Mouse (Mus musculus) liver, adult 2 months (tissue): ENCODE data around the gene Il6ra. TPM values are rescaled to one million over a fixed set of nuclear protein-coding genes. Genes with fewer than 3 reads are reported as not detected.
"Not testable (repeated sequence)": the region's sequence is repeated elsewhere in the genome, so short reads cannot be mapped to it uniquely, and the experiment has no call there.

Experiments used
- DNase-seq: peaks from one replicate; pipeline ENCODE4 v3.0.0-alpha.2; 2011; ENCODE audit warnings: low read depth, low spot score; ENCODE audit errors: extremely low read depth
- H3K27ac ChIP-seq: fragments of 200-500 bp; replicated peaks from 2 replicates; pipeline ENCODE4 v1.5.1; 2012; ENCODE audit warnings: low read depth, mild to moderate bottlenecking, control low read depth, inconsistent platforms, low read length; ENCODE audit not compliant: insufficient read depth
- H3K27me3 ChIP-seq: fragments of 200-500 bp; 2 replicates; pipeline ENCODE4 v1.6.1; 2012; ENCODE audit warnings: mild to moderate bottlenecking, moderate library complexity, low read length, inconsistent platforms; ENCODE audit not compliant: control insufficient read depth, insufficient read depth
- H3K36me3 ChIP-seq: fragments of 200-500 bp; 2 replicates; pipeline ENCODE4 v1.6.1; 2012; ENCODE audit warnings: low read length, inconsistent platforms; ENCODE audit not compliant: control insufficient read depth, insufficient read depth
- H3K4me1 ChIP-seq: fragments of 200-500 bp; 2 replicates; pipeline ENCODE4 v1.6.1; 2011; ENCODE audit warnings: low read length; ENCODE audit not compliant: control insufficient read depth, insufficient read depth
- H3K4me3 ChIP-seq: fragments of 200-500 bp; 2 replicates; pipeline ENCODE4 v1.5.1; 2011; ENCODE audit warnings: low read depth, mild to moderate bottlenecking, control low read depth, low read length, moderate library complexity; ENCODE audit not compliant: insufficient read depth
- H3K79me2 ChIP-seq: fragments of 200-500 bp; 2 replicates; pipeline ENCODE4 v1.6.1; 2012; ENCODE audit warnings: inconsistent platforms, mild to moderate bottlenecking, low read length, moderate library complexity; ENCODE audit not compliant: control insufficient read depth, insufficient read depth
- H3K9ac ChIP-seq: fragments of 200-500 bp; 2 replicates; pipeline ENCODE4 v1.6.1; 2012; ENCODE audit warnings: low read depth, mild to moderate bottlenecking, control low read depth, inconsistent platforms, low read length
- CTCF ChIP-seq: fragments of 200-500 bp; IDR thresholded peaks from 2 replicates; pipeline ENCODE4 v1.5.1; 2011; ENCODE audit warnings: low read depth, low read length, control low read depth
- POLR2A ChIP-seq: fragments of 200-500 bp; IDR thresholded peaks from 2 replicates; pipeline ENCODE4 v1.6.1; 2011; ENCODE audit warnings: low read length, control low read depth; ENCODE audit not compliant: insufficient read depth; ENCODE audit errors: extremely low read depth
- WGBS: fragments of 180-500 bp; shearing (Covaris S2); methylation state at CpG from one replicate; pipeline ENCODE4 v1.1.7; 2018; 5-methylcytosine and 5-hydroxymethylcytosine counted together
- polyA plus RNA-seq: library from polyadenylated mRNA; depleted of rRNA; stranded (reverse); fragments of >200 nt; gene quantifications from 2 replicates; pipeline ENCODE4 v1.2.3, GENCODE M21; 2012
- total RNA-seq: library from RNA; depleted of rRNA; stranded (reverse); fragments of >200 nt; gene quantifications from 2 replicates; pipeline ENCODE4 v1.2.3, GENCODE M21; 2014

Il6ra gene
- total and polyA plus RNA-seq, 2 experiments, result 10.5 to 15.4 TPM

DNA sequence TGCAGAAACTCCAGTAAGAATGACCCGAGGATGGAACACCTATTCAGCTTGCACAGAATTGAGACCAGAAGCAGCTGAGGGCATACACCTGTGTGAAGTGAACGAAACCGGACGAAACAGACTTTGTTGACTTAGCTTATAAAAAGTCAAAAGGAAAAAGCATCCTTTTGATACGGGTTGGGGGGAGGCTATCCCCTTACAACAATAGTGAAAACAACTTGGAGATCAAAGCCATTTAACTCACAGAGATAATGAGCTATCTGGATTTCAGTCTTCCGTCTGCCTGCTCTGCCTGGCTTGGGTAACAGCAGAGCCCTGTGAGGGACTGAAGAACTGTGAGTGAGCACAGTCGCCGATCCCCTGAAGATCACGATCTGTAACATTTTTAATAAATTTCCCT lies 44.0 kb downstream of the Il6ra start:
- WGBS, result 88% methylated on average over 9 of the region's 9 CpGs
- Histone ChIP-seq H3K27ac (no peak overlapping the region), H3K9ac (no peak overlapping the region)

DNA sequence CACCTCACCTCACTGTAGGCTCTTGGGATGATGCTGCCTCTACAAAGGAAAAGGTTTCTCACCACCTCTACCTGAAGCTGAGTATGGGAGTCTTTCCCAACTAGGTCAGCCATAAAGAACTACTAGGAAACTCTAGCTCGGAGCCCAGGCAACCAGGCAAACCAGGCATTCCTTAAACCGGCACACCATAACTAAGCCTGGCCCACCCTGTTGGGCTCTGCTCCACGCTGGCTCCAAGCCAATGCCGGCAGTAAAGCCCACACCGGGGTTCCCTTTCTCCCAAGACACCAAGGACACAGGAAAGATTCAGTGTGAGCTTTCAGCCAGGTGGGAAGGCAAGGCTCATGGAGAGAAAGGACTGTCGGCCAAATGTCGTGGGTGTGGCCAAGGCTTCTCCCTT lies 44.6 kb downstream of the Il6ra start:
- WGBS, result 68% methylated on average over 7 of the region's 7 CpGs
- Histone ChIP-seq H3K27ac (no peak overlapping the region), H3K4me3 (no peak overlapping the region), H3K36me3 (peaks cover 9% of the 10 kb centered on the region; the same call in 1 of the 2 replicates), H3K4me1 (peaks cover 4% of the 10 kb centered on the region; the same call in 1 of the 2 replicates), H3K79me2 (no peaks in the 10 kb centered on the region), H3K27me3 (no peaks in the 10 kb centered on the region), H3K9ac (no peak overlapping the region)
- TF ChIP-seq POLR2A (no peak), CTCF (no peak)
- DNase-seq, result no peak

More for the DNA sequence above, 44.0 kb downstream of the Il6ra start:
- DNase-seq, result no peak
- no peaks in the 10 kb centered on the region for H3K27me3 ChIP-seq
- TF ChIP-seq CTCF (no peak), POLR2A (no peak)
- H3K36me3 ChIP-seq, result peaks cover 11% of the 10 kb centered on the region; the same call in 1 of the 2 replicates
- H3K4me1 ChIP-seq, result peaks cover 3% of the 10 kb centered on the region; the same call in 1 of the 2 replicates
- no peaks in the 10 kb centered on the region for H3K79me2 ChIP-seq
- no peak overlapping the region for H3K4me3 ChIP-seq

DNA sequence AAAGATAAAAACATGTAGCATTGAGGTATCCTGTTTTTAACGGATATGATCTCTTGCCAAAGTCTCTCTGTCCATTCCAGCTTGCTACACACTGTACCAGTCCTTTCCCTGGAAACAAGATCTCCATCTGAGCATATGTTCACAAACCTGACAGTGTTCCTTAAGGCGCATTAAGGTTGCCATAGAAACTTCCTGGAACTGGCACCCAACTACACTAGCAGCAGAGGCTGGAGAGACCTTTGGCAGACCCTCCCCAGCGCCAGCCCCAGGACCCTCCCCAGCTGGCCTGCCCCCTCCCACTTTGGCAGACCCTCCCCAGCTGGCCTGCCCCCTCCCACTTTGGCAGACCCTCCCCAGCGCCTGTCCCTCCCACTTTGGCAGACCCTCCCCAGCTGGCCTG lies 45.3 kb downstream of the Il6ra start:
- no peak for DNase-seq
- 90% methylated on average over 4 of the region's 4 CpGs for WGBS
- peaks cover 9% of the 10 kb centered on the region; the same call in 1 of the 2 replicates for H3K36me3 ChIP-seq
- H3K4me1 ChIP-seq, result peaks cover 2% of the 10 kb centered on the region; the same call in 1 of the 2 replicates
- no peaks in the 10 kb centered on the region for H3K79me2 ChIP-seq
- H3K4me3 ChIP-seq, result no peak overlapping the region
- no peak overlapping the region for H3K9ac ChIP-seq
- H3K27me3 ChIP-seq, result no peaks in the 10 kb centered on the region
- TF ChIP-seq CTCF (no peak), POLR2A (no peak)
- H3K27ac ChIP-seq, result no peak overlapping the region

DNA sequence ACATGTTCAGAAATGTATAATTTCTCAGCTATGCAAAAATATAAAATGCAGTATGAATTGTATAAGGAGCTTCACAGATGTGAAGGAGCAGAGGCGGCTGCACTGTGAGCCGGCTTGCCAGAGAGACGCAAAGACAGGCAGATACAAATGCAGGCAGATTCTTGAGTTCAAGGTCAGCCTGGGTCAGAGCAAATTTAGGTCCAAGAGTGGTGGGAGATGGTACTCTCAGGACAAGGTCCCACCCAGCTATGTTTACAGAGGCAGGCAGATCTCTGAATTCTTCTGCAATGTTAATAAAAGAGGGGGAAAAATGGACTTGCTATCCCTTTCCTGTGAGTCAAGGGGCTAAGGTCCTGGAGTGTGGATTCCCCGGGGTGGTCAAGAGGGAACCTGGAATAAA lies 47.2 kb downstream of the Il6ra start:
- WGBS, result 78% methylated on average over 4 of the region's 4 CpGs
- H3K4me3 ChIP-seq, result no peak overlapping the region
- no peaks in the 10 kb centered on the region for H3K79me2 ChIP-seq
- no peak for TF ChIP-seq POLR2A
- TF ChIP-seq CTCF, result no peak
- H3K36me3 ChIP-seq, result peaks cover 4% of the 10 kb centered on the region; the same call in 1 of the 2 replicates
- peaks cover 8% of the 10 kb centered on the region; the same call in 1 of the 2 replicates for H3K4me1 ChIP-seq
- no peak for DNase-seq
- H3K27me3 ChIP-seq, result no peaks in the 10 kb centered on the region
- no peak overlapping the region for H3K9ac ChIP-seq
- H3K27ac ChIP-seq, result no peak overlapping the region

DNA sequence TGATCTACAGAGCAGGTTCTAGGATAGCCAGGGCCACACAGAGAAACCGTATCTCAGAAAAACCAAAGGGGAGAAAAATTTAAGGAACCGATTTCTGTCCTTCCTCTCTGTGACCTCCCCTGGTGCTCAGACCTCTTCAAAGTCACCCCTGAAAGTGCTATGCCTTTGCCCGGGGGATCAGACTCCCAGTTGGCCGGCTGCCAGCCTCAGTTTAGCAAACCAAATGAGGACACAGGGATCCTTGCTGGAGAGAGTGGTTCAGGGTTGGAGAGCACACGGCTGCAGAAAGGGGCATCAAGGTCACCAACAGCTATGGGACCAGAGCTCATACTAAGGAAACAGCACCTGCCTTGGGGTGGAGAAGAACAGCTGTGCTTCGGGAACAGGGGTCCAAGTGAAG lies 48.0 kb downstream of the Il6ra start:
- Histone ChIP-seq H3K27me3 (no peaks in the 10 kb centered on the region), H3K27ac (no peak overlapping the region), H3K9ac (no peak overlapping the region), H3K4me1 (peaks cover 11% of the 10 kb centered on the region; the same call in 1 of the 2 replicates), H3K4me3 (no peak overlapping the region), H3K79me2 (no peaks in the 10 kb centered on the region), H3K36me3 (no peaks in the 10 kb centered on the region)
- TF ChIP-seq POLR2A (no peak), CTCF (no peak)
- DNase-seq, result no peak
- WGBS, result 46% methylated on average over 6 of the region's 6 CpGs

DNA sequence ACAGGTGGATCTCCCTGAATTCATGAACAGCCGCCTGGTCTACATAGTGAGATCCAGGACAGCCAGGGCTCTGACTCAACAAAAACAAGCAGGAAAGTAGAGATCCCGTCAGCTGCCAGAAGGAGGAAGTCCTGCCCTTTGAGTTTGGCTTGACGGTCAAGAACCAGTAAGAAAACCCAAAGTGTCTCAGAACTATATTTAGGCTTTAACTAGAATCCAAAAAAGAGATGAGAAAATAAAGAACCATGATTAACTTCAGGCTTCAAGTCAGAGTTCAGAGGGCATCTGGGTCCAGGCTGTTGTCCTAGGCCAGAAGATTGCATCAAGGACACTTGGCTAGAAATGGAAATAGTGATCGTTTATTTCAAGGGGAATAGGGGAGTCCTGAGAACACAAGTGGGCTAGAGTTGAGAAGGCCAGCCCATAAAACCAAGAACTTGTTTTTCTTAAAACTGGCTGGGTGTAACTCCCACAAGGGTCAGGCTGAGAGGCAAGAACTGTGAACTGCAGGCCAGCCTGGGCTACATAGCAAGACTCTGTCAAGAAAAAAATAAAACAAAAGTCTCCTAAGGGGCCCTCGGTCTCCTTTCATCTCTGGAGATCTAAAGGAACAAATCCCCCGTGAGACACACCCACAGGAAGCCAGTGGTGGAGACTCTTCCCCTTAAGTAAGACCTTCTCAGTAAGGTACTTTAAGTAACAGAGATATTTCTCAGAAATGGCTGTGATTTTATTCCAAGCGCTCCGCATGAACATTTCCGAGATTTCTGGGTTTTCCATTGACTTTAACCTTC lies 49.1 kb downstream of the Il6ra start:
- Histone ChIP-seq H3K9ac (no peak overlapping the region), H3K79me2 (no peaks in the 10 kb centered on the region), H3K27me3 (no peaks in the 10 kb centered on the region), H3K36me3 (no peaks in the 10 kb centered on the region), H3K4me3 (no peak overlapping the region), H3K4me1 (peaks cover 11% of the 10 kb centered on the region; the same call in 1 of the 2 replicates), H3K27ac (no peak overlapping the region)
- no peak for TF ChIP-seq POLR2A
- TF ChIP-seq CTCF, result no peak
- peak; percentile 37 for DNase-seq
- 67% methylated on average over 9 of the region's 9 CpGs for WGBS

DNA sequence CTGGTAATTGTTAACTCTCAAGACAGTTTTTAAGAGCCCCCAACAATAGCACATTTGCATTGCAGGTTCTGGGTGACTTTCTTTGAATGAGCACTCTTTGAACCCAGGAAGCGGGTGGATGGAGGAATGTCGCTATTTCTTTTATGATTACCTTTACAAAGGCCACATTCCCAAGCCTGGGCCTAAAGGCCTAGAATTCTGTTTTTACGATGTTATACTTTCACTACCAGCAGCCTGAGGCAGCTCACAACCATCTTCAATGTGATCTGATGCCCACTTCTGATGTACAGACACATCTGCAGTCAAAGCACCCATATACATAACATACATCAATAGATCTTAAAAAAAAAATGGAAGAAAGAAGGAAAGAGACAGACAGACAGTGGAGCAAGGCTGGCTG lies 49.7 kb downstream of the Il6ra start:
- not testable (repeated sequence) for H3K27ac ChIP-seq, H3K79me2 ChIP-seq, DNase-seq, H3K9ac ChIP-seq, H3K27me3 ChIP-seq, H3K4me3 ChIP-seq, H3K36me3 ChIP-seq
- peaks cover 11% of the 10 kb centered on the region; the same call in 1 of the 2 replicates for H3K4me1 ChIP-seq
- 88% methylated on average over 3 of the region's 3 CpGs for WGBS
